Mouse (Mus musculus) hindbrain, embryonic 15.5 days (tissue): ENCODE data around the gene Fam163b. TPM values are rescaled to one million over a fixed set of nuclear protein-coding genes. Genes with fewer than 3 reads are reported as not detected.
A peak's percentile ranks its signal among the peaks of the same experiment; 100 is the strongest.

Experiments
- ATAC-seq: fragments of 200-750 bp; cut with Nextera tagmentation; 2 replicates; pipeline ENCODE4 v1.8.0; 2017; ENCODE audit warnings: low read depth, moderate number of reproducible peaks, moderate TSS enrichment; ENCODE audit not compliant: low FRiP score
- H3K27ac ChIP-seq: fragments of 300-500 bp; sonication (generic); replicated peaks from 2 replicates; pipeline ENCODE4 v1.5.1; 2015; ENCODE audit warnings: mild to moderate bottlenecking, inconsistent platforms
- H3K27me3 ChIP-seq: fragments of 300-500 bp; sonication (generic); 2 replicates; pipeline ENCODE4 v1.6.1; 2015; ENCODE audit warnings: control low read depth, inconsistent platforms
- H3K36me3 ChIP-seq: fragments of 300-500 bp; sonication (generic); 2 replicates; pipeline ENCODE4 v1.6.1; 2015; ENCODE audit warnings: control low read depth, inconsistent platforms
- H3K4me1 ChIP-seq: fragments of 300-500 bp; sonication (generic); replicated peaks from 2 replicates; pipeline ENCODE4 v1.6.1; 2015; ENCODE audit warnings: control low read depth, inconsistent platforms
- H3K4me2 ChIP-seq: fragments of 300-500 bp; sonication (generic); 2 replicates; pipeline ENCODE4 v1.6.1; 2015; ENCODE audit warnings: moderate library complexity, mild to moderate bottlenecking, inconsistent platforms
- H3K4me3 ChIP-seq: fragments of 300-500 bp; sonication (generic); 2 replicates; pipeline ENCODE4 v1.5.1; 2015; ENCODE audit warnings: mild to moderate bottlenecking, inconsistent platforms
- H3K9ac ChIP-seq: fragments of 300-500 bp; sonication (generic); 2 replicates; pipeline ENCODE4 v1.6.1; 2015; ENCODE audit warnings: inconsistent platforms
- H3K9me3 ChIP-seq: fragments of 300-500 bp; sonication (generic); 2 replicates; pipeline ENCODE4 v1.6.1; 2016; ENCODE audit warnings: control low read depth, inconsistent platforms
- WGBS: fragments of 180-500 bp; shearing (Covaris S2); methylation state at CpG from one replicate; pipeline ENCODE4 v1.1.7; 2015; 5-methylcytosine and 5-hydroxymethylcytosine counted together
- polyA plus RNA-seq: library from polyadenylated mRNA; unstranded; fragments of >200 nt; fragmentation: Nextera tagmentation; extraction: Ambion mirVana; gene quantifications from 2 replicates; pipeline ENCODE4 v1.2.1, GENCODE M21; 2015

The Fam163b gene
- polyA plus RNA-seq, 1 experiment from 2014 or later = 9.6 TPM

- Histone ChIP-seq H3K27ac (no peak overlapping the region), H3K36me3 (no peaks in the 10 kb centered on the region), H3K4me2 (no peak overlapping the region), H3K4me1 (peaks cover 22% of the 10 kb centered on the region), H3K27me3 (no peaks in the 10 kb centered on the region), H3K4me3 (no peak overlapping the region), H3K9me3 (no peaks in the 10 kb centered on the region), H3K9ac (no peak overlapping the region)
- WGBS = 46% methylated on average over 10 of the region's 10 CpGs
- no peak for ATAC-seq
These were observed 16.3 kb downstream of the Fam163b start for GRCm38 (mm10) chr2:27125979-27126378.

- Histone ChIP-seq H3K4me3 (no peak overlapping the region), H3K9me3 (no peaks in the 10 kb centered on the region), H3K27me3 (no peaks in the 10 kb centered on the region), H3K4me1 (peaks cover 31% of the 10 kb centered on the region), H3K9ac (no peak overlapping the region), H3K27ac (peak overlapping the region; percentile 15; the same call in 1 of the 2 replicates), H3K4me2 (no peak overlapping the region), H3K36me3 (no peaks in the 10 kb centered on the region)
- 89% methylated on average over 4 of the region's 4 CpGs for WGBS
- no peak for ATAC-seq
These were observed 19.2 kb downstream of the Fam163b start for GRCm38 (mm10) chr2:27123121-27123520.

- Histone ChIP-seq H3K4me3 (no peak overlapping the region), H3K27me3 (no peaks in the 10 kb centered on the region), H3K9ac (no peak overlapping the region), H3K4me1 (peaks cover 31% of the 10 kb centered on the region), H3K9me3 (no peaks in the 10 kb centered on the region), H3K36me3 (no peaks in the 10 kb centered on the region), H3K4me2 (no peak overlapping the region), H3K27ac (peak overlapping the region; percentile 15; the same call in 1 of the 2 replicates)
- ATAC-seq = no peak
- WGBS = 28% methylated on average over 9 of the region's 9 CpGs
These were observed 19.7 kb downstream of the Fam163b start for GRCm38 (mm10) chr2:27122578-27122977.

GRCm38 (mm10) chr2:27121626-27122355 is 20.5 kb downstream of the Fam163b start:
- Histone ChIP-seq H3K4me3 (no peak overlapping the region), H3K4me1 (peaks cover 31% of the 10 kb centered on the region), H3K27me3 (no peaks in the 10 kb centered on the region), H3K36me3 (no peaks in the 10 kb centered on the region), H3K4me2 (no peak overlapping the region), H3K27ac (no peak overlapping the region), H3K9me3 (no peaks in the 10 kb centered on the region), H3K9ac (no peak overlapping the region)
- ATAC-seq = peak; percentile 61
- 34% methylated on average over 8 of the region's 9 CpGs for WGBS

- Histone ChIP-seq H3K27ac (no peak overlapping the region), H3K27me3 (no peaks in the 10 kb centered on the region), H3K4me2 (no peak overlapping the region), H3K9ac (no peak overlapping the region), H3K9me3 (no peaks in the 10 kb centered on the region), H3K4me3 (no peak overlapping the region), H3K36me3 (no peaks in the 10 kb centered on the region), H3K4me1 (peaks cover 31% of the 10 kb centered on the region)
- ATAC-seq = peak; percentile 43; the same call in 1 of the 2 replicates
- 68% methylated on average over 8 of the region's 8 CpGs for WGBS
These were observed 22.1 kb downstream of the Fam163b start for GRCm38 (mm10) chr2:27120241-27120641.

GRCm38 (mm10) chr2:27119766-27120165 is 22.5 kb downstream of the Fam163b start:
- no peak for ATAC-seq
- 93% methylated on average over 2 of the region's 2 CpGs for WGBS

GRCm38 (mm10) chr2:27118452-27118851 is 23.8 kb downstream of the Fam163b start:
- H3K4me1 ChIP-seq = peaks cover 31% of the 10 kb centered on the region
- no peaks in the 10 kb centered on the region for H3K9me3 ChIP-seq
- H3K4me2 ChIP-seq = no peak overlapping the region
- H3K27me3 ChIP-seq = no peaks in the 10 kb centered on the region
- H3K4me3 ChIP-seq = no peak overlapping the region
- no peak overlapping the region for H3K27ac ChIP-seq
- H3K9ac ChIP-seq = no peak overlapping the region
- ATAC-seq = no peak
- 60% methylated on average over 4 of the region's 4 CpGs for WGBS
- no peaks in the 10 kb centered on the region for H3K36me3 ChIP-seq

More at GRCm38 (mm10) chr2:27119766-27120165, 22.5 kb downstream of the Fam163b start:
- Histone ChIP-seq H3K9ac (no peak overlapping the region), H3K9me3 (no peaks in the 10 kb centered on the region), H3K27ac (no peak overlapping the region), H3K36me3 (no peaks in the 10 kb centered on the region), H3K27me3 (no peaks in the 10 kb centered on the region), H3K4me2 (no peak overlapping the region), H3K4me3 (no peak overlapping the region), H3K4me1 (peaks cover 31% of the 10 kb centered on the region)

- H3K4me1 ChIP-seq = no peaks in the 10 kb centered on the region
- ATAC-seq = no peak
- H3K9me3 ChIP-seq = no peaks in the 10 kb centered on the region
- no peak overlapping the region for H3K27ac ChIP-seq
- no peak overlapping the region for H3K9ac ChIP-seq
- no peaks in the 10 kb centered on the region for H3K27me3 ChIP-seq
- H3K4me2 ChIP-seq = no peak overlapping the region
- H3K36me3 ChIP-seq = no peaks in the 10 kb centered on the region
- no peak overlapping the region for H3K4me3 ChIP-seq
- 94% methylated on average over 10 of the region's 10 CpGs for WGBS
These were observed 28.1 kb downstream of the Fam163b start for GRCm38 (mm10) chr2:27114169-27114568.

- ATAC-seq = no peak
- H3K4me3 ChIP-seq = no peak overlapping the region
- no peaks in the 10 kb centered on the region for H3K4me1 ChIP-seq
- no peak overlapping the region for H3K9ac ChIP-seq
- H3K4me2 ChIP-seq = no peak overlapping the region
- H3K27ac ChIP-seq = no peak overlapping the region
- no peaks in the 10 kb centered on the region for H3K9me3 ChIP-seq
- 75% methylated on average over 20 of the region's 20 CpGs for WGBS
- no peaks in the 10 kb centered on the region for H3K36me3 ChIP-seq
- H3K27me3 ChIP-seq = no peaks in the 10 kb centered on the region
These were observed 29.7 kb downstream of the Fam163b start for GRCm38 (mm10) chr2:27112585-27112984.

GRCm38 (mm10) chr2:27109052-27109451 is 33.2 kb downstream of the Fam163b start:
- 65% methylated on average over 5 of the region's 5 CpGs for WGBS
- Histone ChIP-seq H3K4me1 (peaks cover 1% of the 10 kb centered on the region), H3K4me3 (no peak overlapping the region), H3K27me3 (no peaks in the 10 kb centered on the region), H3K9me3 (no peaks in the 10 kb centered on the region), H3K4me2 (no peak overlapping the region), H3K27ac (no peak overlapping the region), H3K36me3 (no peaks in the 10 kb centered on the region), H3K9ac (no peak overlapping the region)
- peak; percentile 46; the same call in 1 of the 2 replicates for ATAC-seq

- no peaks in the 10 kb centered on the region for H3K9me3 ChIP-seq
- H3K9ac ChIP-seq = no peak overlapping the region
- H3K4me2 ChIP-seq = no peak overlapping the region
- no peak overlapping the region for H3K4me3 ChIP-seq
- ATAC-seq = no peak
- H3K36me3 ChIP-seq = no peaks in the 10 kb centered on the region
- no peak overlapping the region for H3K27ac ChIP-seq
- no peaks in the 10 kb centered on the region for H3K27me3 ChIP-seq
- peaks cover 10% of the 10 kb centered on the region for H3K4me1 ChIP-seq
- WGBS = 56% methylated on average over 2 of the region's 2 CpGs
These were observed 34.1 kb downstream of the Fam163b start for GRCm38 (mm10) chr2:27108144-27108543.

GRCm38 (mm10) chr2:27106816-27107215 is 35.5 kb downstream of the Fam163b start:
- Histone ChIP-seq H3K36me3 (no peaks in the 10 kb centered on the region), H3K9ac (no peak overlapping the region), H3K27ac (no peak overlapping the region), H3K4me3 (no peak overlapping the region), H3K27me3 (no peaks in the 10 kb centered on the region), H3K4me1 (peaks cover 13% of the 10 kb centered on the region), H3K4me2 (no peak overlapping the region), H3K9me3 (no peaks in the 10 kb centered on the region)
- 67% methylated on average over 3 of the region's 3 CpGs for WGBS
- ATAC-seq = no peak

GRCm38 (mm10) chr2:27103554-27103953 is 38.7 kb downstream of the Fam163b start:
- ATAC-seq = peak; percentile 25; the same call in 1 of the 2 replicates

More at GRCm38 (mm10) chr2:27103554-27103953, 38.7 kb downstream of the Fam163b start:
- Histone ChIP-seq H3K4me2 (no peak overlapping the region), H3K4me3 (no peak overlapping the region), H3K27me3 (no peaks in the 10 kb centered on the region), H3K9ac (no peak overlapping the region), H3K36me3 (no peaks in the 10 kb centered on the region), H3K9me3 (no peaks in the 10 kb centered on the region), H3K4me1 (peaks cover 13% of the 10 kb centered on the region), H3K27ac (no peak overlapping the region)
- WGBS = 56% methylated on average over 7 of the region's 7 CpGs
